In genomic region chr6:99692916-99693841, GRCm38 (mm10) we compare ENCODE assay signal across 8 mouse cellular contexts. TPM values are rescaled to one million over a fixed set of nuclear protein-coding genes. Genes with fewer than 3 reads are reported as not detected.
A peak's percentile ranks its signal among the peaks of the same experiment; 100 is the strongest.
DNase-seq lines count a peak whose midpoint lies in the region; ATAC-seq and TF ChIP-seq lines count a peak whose summit lies in the region.

No protein-coding gene starts in this region.

- no peak for TF ChIP-seq POLR2A in spleen, adult 2 months (IDR thresholded peaks at IDR 0.05; ENCODE audit: low read depth, low read length)

- H3K27me3 ChIP-seq in spleen, adult 2 months (ENCODE audit: control insufficient read depth, insufficient read depth, low read length): peaks cover 18% of the 10 kb centered on the region
- H3K27me3 ChIP-seq in forebrain, embryonic 14.5 days (replicated peaks; ENCODE audit: control insufficient read depth, insufficient read depth, low read length): peaks cover 21% of the 10 kb centered on the region; the same call in 1 of the 2 replicates
- peaks cover 23% of the 10 kb centered on the region; the same call in 1 of the 2 replicates for H3K27me3 ChIP-seq in midbrain, embryonic 14.5 days (ENCODE audit: control insufficient read depth, insufficient read depth, low read length)

- no peak for TF ChIP-seq CTCF in spleen, adult 2 months (IDR thresholded peaks at IDR 0.05; ENCODE audit: extremely low read depth, insufficient read depth, insufficient read length, insufficient replicate concordance)

- no peaks in the 10 kb centered on the region for H3K36me3 ChIP-seq in spleen, adult 2 months (ENCODE audit: control insufficient read depth, insufficient read depth, low read length)
- no peaks in the 10 kb centered on the region for H3K36me3 ChIP-seq in forebrain, embryonic 14.5 days (ENCODE audit: control insufficient read depth, insufficient read depth, low read length)
- no peaks in the 10 kb centered on the region for H3K36me3 ChIP-seq in midbrain, embryonic 14.5 days (ENCODE audit: control insufficient read depth, insufficient read depth, low read length)

- DNase-seq in adrenal gland, adult 18-20 months (ENCODE audit: low spot score in 2 of 2): peak; percentile 4 to 22
- no peak for DNase-seq in adrenal gland, postnatal 10 days
- no peak for DNase-seq in spleen, adult 2 months (ENCODE audit: low read depth in 1 of 2, low spot score in 2 of 2)
- no peak for DNase-seq in spleen, postnatal 10 days (ENCODE audit: low spot score in 2 of 2)
- DNase-seq in forebrain, embryonic 14.5 days (ENCODE audit: low spot score): no peak
- DNase-seq in kidney, postnatal 10 days: peak; percentile 45
- DNase-seq in midbrain, embryonic 14.5 days: peak; percentile 65
- no peak for DNase-seq in yolk sac, embryonic 10.5 days (ENCODE audit: low spot score)

- peak overlapping the region; percentile 85 for H3K4me2 ChIP-seq in forebrain, embryonic 14.5 days (ENCODE audit: low read length)
- H3K4me2 ChIP-seq in midbrain, embryonic 14.5 days (ENCODE audit: low read length): peak overlapping the region; percentile 86

- H3K4me3 ChIP-seq in spleen, adult 2 months (ENCODE audit: extremely low read depth, insufficient read depth, insufficient read length): peak overlapping the region; percentile 3; the same call in 1 of the 2 replicates
- peak overlapping the region; percentile 74 for H3K4me3 ChIP-seq in forebrain, embryonic 14.5 days (ENCODE audit: low read depth, low read length)
- H3K4me3 ChIP-seq in midbrain, embryonic 14.5 days (replicated peaks; ENCODE audit: low read depth, low read length): peak overlapping the region; percentile 65

- no peaks in the 10 kb centered on the region for H3K9me3 ChIP-seq in forebrain, embryonic 14.5 days (replicated peaks; ENCODE audit: control insufficient read depth, low read length)
- H3K9me3 ChIP-seq in midbrain, embryonic 14.5 days (ENCODE audit: control insufficient read depth, low read length): no peaks in the 10 kb centered on the region

- H3K27ac ChIP-seq in spleen, adult 2 months (ENCODE audit: insufficient read depth, low read length): no peak overlapping the region
- peak overlapping the region; percentile 90 for H3K27ac ChIP-seq in forebrain, embryonic 14.5 days (ENCODE audit: low read depth, low read length)
- peak overlapping the region; percentile 92 for H3K27ac ChIP-seq in midbrain, embryonic 14.5 days (replicated peaks; ENCODE audit: low read depth, low read length)

- peaks cover 3% of the 10 kb centered on the region; the same call in 1 of the 2 replicates for H3K4me1 ChIP-seq in spleen, adult 2 months (ENCODE audit: control insufficient read depth, insufficient read depth, insufficient read length)
- peaks cover 14% of the 10 kb centered on the region for H3K4me1 ChIP-seq in forebrain, embryonic 14.5 days (ENCODE audit: control insufficient read depth, insufficient read depth, low read length)
- peaks cover 12% of the 10 kb centered on the region; the same call in 1 of the 2 replicates for H3K4me1 ChIP-seq in midbrain, embryonic 14.5 days (ENCODE audit: control insufficient read depth, insufficient read depth, low read length)

- 6% methylated on average over 109 of the region's 110 CpGs for WGBS in spleen, adult 2 months
- WGBS in forebrain, embryonic 14.5 days: 1% methylated on average over 105 of the region's 110 CpGs
- WGBS in midbrain, embryonic 14.5 days: under 1% methylated on average over 103 of the region's 110 CpGs

- no peak; the same call in none of the 2 replicates for ATAC-seq in forebrain, embryonic 14.5 days
- peak; percentile 43; the same call in 1 of the 2 replicates for ATAC-seq in midbrain, embryonic 14.5 days (ENCODE audit: low FRiP score, low TSS enrichment)

- peak overlapping the region; percentile 89 for H3K9ac ChIP-seq in forebrain, embryonic 14.5 days (ENCODE audit: low read length)
- peak overlapping the region; percentile 82 for H3K9ac ChIP-seq in midbrain, embryonic 14.5 days (replicated peaks; ENCODE audit: low read length)

RNA-seq across cellular contexts. Expression of gene Gpr27, which starts 0.7 kb away (rescaled TPM):
- 1 to 10 TPM; 3.0 to 3.5 TPM for total RNA-seq in adrenal gland, adult 18-20 months (2021)
- total RNA-seq in adrenal gland, postnatal 10 days (2021): 1 to 10 TPM; 3.7 to 4.6 TPM
- 0.25 and 0.39 TPM in 2 replicates for polyA plus RNA-seq in spleen, adult 2 months (2012; rRNA removed)
- 14.7 and 16.4 TPM in 2 replicates for polyA plus RNA-seq in forebrain, embryonic 14.5 days (2014; fragmentation: Nextera tagmentation; extraction: Ambion mirVana)
- polyA plus RNA-seq in midbrain, embryonic 14.5 days (2014; fragmentation: Nextera tagmentation; extraction: Ambion mirVana): 23.6 and 24.4 TPM in 2 replicates

RNA-seq across cellular contexts. Expression of gene Gm20696, which starts 26.6 kb away (rescaled TPM):
- 1 to 10 TPM; 2.5 to 3.0 TPM for total RNA-seq in adrenal gland, adult 18-20 months (2021)
- total RNA-seq in adrenal gland, postnatal 10 days (2021): 1 to 10 TPM; 2.4 to 6.6 TPM
- polyA plus RNA-seq in spleen, adult 2 months (2012; rRNA removed): 0.93 and 1.7 TPM in 2 replicates
- polyA plus RNA-seq in forebrain, embryonic 14.5 days (2014; fragmentation: Nextera tagmentation; extraction: Ambion mirVana): 0.99 and 2.3 TPM in 2 replicates
- polyA plus RNA-seq in midbrain, embryonic 14.5 days (2014; fragmentation: Nextera tagmentation; extraction: Ambion mirVana): 1.6 and 4.0 TPM in 2 replicates

RNA-seq across cellular contexts. Expression of gene Eif4e3, which starts 26.6 kb away (rescaled TPM):
- total RNA-seq in adrenal gland, adult 18-20 months (2021): 10 to 100 TPM; 30.4 to 48.6 TPM
- total RNA-seq in adrenal gland, postnatal 10 days (2021): 10 to 100 TPM; 26.0 to 27.0 TPM
- 3.9 and 4.6 TPM in 2 replicates for polyA plus RNA-seq in spleen, adult 2 months (2012; rRNA removed)
- polyA plus RNA-seq in forebrain, embryonic 14.5 days (2014; fragmentation: Nextera tagmentation; extraction: Ambion mirVana): 8.8 and 9.5 TPM in 2 replicates
- 7.4 and 7.8 TPM in 2 replicates for polyA plus RNA-seq in midbrain, embryonic 14.5 days (2014; fragmentation: Nextera tagmentation; extraction: Ambion mirVana)

RNA-seq across cellular contexts. Expression of gene Prok2, which starts 33.0 kb away (rescaled TPM):
- not detected for total RNA-seq in adrenal gland, adult 18-20 months (2021)
- total RNA-seq in adrenal gland, postnatal 10 days (2021): not detected
- not detected in 2 replicates for polyA plus RNA-seq in spleen, adult 2 months (2012; rRNA removed)
- polyA plus RNA-seq in forebrain, embryonic 14.5 days (2014; fragmentation: Nextera tagmentation; extraction: Ambion mirVana): 1.5 and 2.0 TPM in 2 replicates
- polyA plus RNA-seq in midbrain, embryonic 14.5 days (2014; fragmentation: Nextera tagmentation; extraction: Ambion mirVana): 0.50 and 0.89 TPM in 2 replicates

Comparison
In these comparisons a context has a peak if more than half of its experiments do, and no peak if none do; other contexts are left out.
1. DNase-seq: peak in adrenal gland, adult 18-20 months (2 of 2), kidney, postnatal 10 days (single experiment) and midbrain, embryonic 14.5 days (single experiment); none in adrenal gland, postnatal 10 days (single experiment), spleen, adult 2 months (0 of 2), spleen, postnatal 10 days (0 of 2), forebrain, embryonic 14.5 days (single experiment) and yolk sac, embryonic 10.5 days (single experiment).
2. H3K4me3 ChIP-seq: peak in every context shown above with its lines; median percentile 74 in forebrain, embryonic 14.5 days; 65 in midbrain, embryonic 14.5 days; 3 in spleen, adult 2 months.
3. RNA of gene Gpr27, which starts 0.7 kb away (polyA plus RNA-seq): 23.6 to 24.4 TPM in midbrain, embryonic 14.5 days and 14.7 to 16.4 TPM in forebrain, embryonic 14.5 days; 0.25 to 0.39 TPM in spleen, adult 2 months; every median in the first group is over 10 times any median in the second.